Comparison of ENCODE assay signal across 9 mouse cellular contexts in the genomic region with DNA sequence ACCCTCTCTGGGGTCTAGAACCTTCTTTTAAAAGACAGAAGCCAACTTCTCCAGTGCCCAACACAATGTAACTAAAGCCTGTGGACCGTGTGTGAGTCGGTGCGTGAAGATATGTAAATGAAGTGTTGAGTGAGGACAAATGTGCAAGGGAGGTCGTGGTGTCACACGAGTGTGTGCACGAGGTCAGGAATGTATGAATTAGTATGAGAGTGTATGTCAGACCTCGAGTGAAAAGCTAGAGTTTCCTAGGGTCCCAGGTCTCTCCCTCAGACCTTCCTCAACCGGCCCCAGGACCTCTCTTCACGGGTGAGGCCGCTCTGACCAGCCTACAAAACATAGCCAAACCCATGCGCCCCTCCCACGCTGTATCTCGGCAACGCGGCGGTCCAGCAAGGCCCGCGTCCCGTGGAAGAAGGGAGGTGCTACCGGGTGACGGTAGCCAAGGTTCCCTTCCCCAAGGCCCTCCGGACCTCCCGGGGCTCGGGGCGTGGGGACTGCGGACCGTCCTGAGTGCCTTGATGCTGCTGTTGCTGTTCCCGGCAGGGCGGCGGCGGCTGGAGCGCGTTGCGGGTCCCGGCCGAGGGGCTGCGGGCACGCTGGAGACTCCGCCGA. TPM values are rescaled to one million over a fixed set of nuclear protein-coding genes. Genes with fewer than 3 reads are reported as not detected.
DNase-seq lines count a peak whose midpoint lies in the region; ATAC-seq and TF ChIP-seq lines count a peak whose summit lies in the region.
"Had no signal": no experiment of that assay in that cellular context is flagged by ENCODE, and none has a peak within 500 bp of the region (broad histone marks: within the 10 kb centered on the region; RNA-seq: fewer than 3 reads in every experiment).

No protein-coding gene starts in this region.

- ATAC-seq in cerebellum, adult (ENCODE audit: insufficient number of reproducible peaks, low FRiP score, low TSS enrichment), result no peak
- no peak for ATAC-seq in hindbrain, embryonic 12.5 days (ENCODE audit: low FRiP score)
- ATAC-seq in midbrain, embryonic 12.5 days (ENCODE audit: low FRiP score, low read depth), result no peak

- H3K4me3 ChIP-seq in testis, adult 2 months (ENCODE audit: control insufficient read depth, low read depth, low read length), result peak overlapping the region; percentile 84
- H3K4me3 ChIP-seq in hindbrain, embryonic 12.5 days, result peak overlapping the region; percentile 61
- peak overlapping the region; percentile 66 for H3K4me3 ChIP-seq in midbrain, embryonic 12.5 days

- no peak for TF ChIP-seq POLR2A in testis, adult 2 months (IDR thresholded peaks at IDR 0.05; ENCODE audit: control insufficient read depth, low read depth, low read length)

- H3K9me3 ChIP-seq in hindbrain, embryonic 12.5 days (replicated peaks), result no peaks in the 10 kb centered on the region
- H3K9me3 ChIP-seq in midbrain, embryonic 12.5 days, result no peaks in the 10 kb centered on the region

- no peak overlapping the region for H3K27ac ChIP-seq in testis, adult 2 months (ENCODE audit: control insufficient read depth, insufficient read depth, low read depth, low read length)
- H3K27ac ChIP-seq in hindbrain, embryonic 12.5 days, result peak overlapping the region; percentile 95
- peak overlapping the region; percentile 96 for H3K27ac ChIP-seq in midbrain, embryonic 12.5 days (replicated peaks)

- peak; percentile 54 for DNase-seq in cerebellum, adult 11 months
- no peak for DNase-seq in testis, postnatal 10 days (ENCODE audit: low spot score)
- DNase-seq in frontal cortex, postnatal 36 days (ENCODE audit: low spot score in 2 of 2), result no peak
- no peak for DNase-seq in layer of hippocampus, adult 9-10 months (ENCODE audit: low spot score)

- peaks cover 11% of the 10 kb centered on the region for H3K27me3 ChIP-seq in testis, adult 2 months (ENCODE audit: control insufficient read depth, insufficient read depth, low read length)
- peaks cover 78% of the 10 kb centered on the region for H3K27me3 ChIP-seq in hindbrain, embryonic 12.5 days
- peaks cover 85% of the 10 kb centered on the region for H3K27me3 ChIP-seq in midbrain, embryonic 12.5 days

- H3K4me1 ChIP-seq in testis, adult 2 months (ENCODE audit: control insufficient read depth, insufficient read depth, low read length), result peaks cover 3% of the 10 kb centered on the region
- peaks cover 32% of the 10 kb centered on the region for H3K4me1 ChIP-seq in hindbrain, embryonic 12.5 days
- peaks cover 33% of the 10 kb centered on the region for H3K4me1 ChIP-seq in midbrain, embryonic 12.5 days

- WGBS in hindbrain, embryonic 12.5 days, result under 1% methylated on average over 38 of the region's 40 CpGs
- WGBS in midbrain, embryonic 12.5 days, result under 1% methylated on average over 40 of the region's 40 CpGs

- H3K9ac ChIP-seq in hindbrain, embryonic 12.5 days, result peak overlapping the region; percentile 85
- H3K9ac ChIP-seq in midbrain, embryonic 12.5 days (replicated peaks), result peak overlapping the region; percentile 84

- no peak for TF ChIP-seq CTCF in testis, adult 2 months (IDR thresholded peaks at IDR 0.05; ENCODE audit: control insufficient read depth, insufficient read depth, insufficient replicate concordance, low read depth, low read length)

- no peaks in the 10 kb centered on the region for H3K36me3 ChIP-seq in testis, adult 2 months (ENCODE audit: control insufficient read depth, insufficient read depth, low read length)
- H3K36me3 ChIP-seq in hindbrain, embryonic 12.5 days, result no peaks in the 10 kb centered on the region
- H3K36me3 ChIP-seq in midbrain, embryonic 12.5 days, result no peaks in the 10 kb centered on the region

- H3K4me2 ChIP-seq in hindbrain, embryonic 12.5 days (replicated peaks), result peak overlapping the region; percentile 69
- peak overlapping the region; percentile 78 for H3K4me2 ChIP-seq in midbrain, embryonic 12.5 days (replicated peaks)

RNA-seq across cellular contexts. Expression of a gene that starts 2.3 kb away (rescaled TPM):
- polyA plus RNA-seq in testis, adult 2 months (2012; rRNA removed), result 24.9 and 27.7 TPM in 2 replicates
- polyA plus RNA-seq in hindbrain, embryonic 12.5 days (2016; fragmentation: Nextera tagmentation; extraction: Ambion mirVana), result 18.1 and 25.0 TPM in 2 replicates
- polyA plus RNA-seq in midbrain, embryonic 12.5 days (2016; fragmentation: Nextera tagmentation; extraction: Ambion mirVana), result 15.7 and 30.2 TPM in 2 replicates
- polyA plus RNA-seq: gonadal fat pad, adult 2 months had no signal

RNA-seq across cellular contexts. Expression of a gene that starts 12.0 kb away (rescaled TPM):
- polyA plus RNA-seq in testis, adult 2 months (2012; rRNA removed), result 0.05 TPM in 1 of 2 replicates, not detected in the other
- 18.3 TPM in 2 replicates for polyA plus RNA-seq in hindbrain, embryonic 12.5 days (2016; fragmentation: Nextera tagmentation; extraction: Ambion mirVana)
- polyA plus RNA-seq in midbrain, embryonic 12.5 days (2016; fragmentation: Nextera tagmentation; extraction: Ambion mirVana), result 14.2 and 21.1 TPM in 2 replicates

RNA-seq across cellular contexts. Expression of a gene that starts 12.3 kb away (rescaled TPM):
- polyA plus RNA-seq in testis, adult 2 months (2012; rRNA removed), result not detected in 2 replicates
- polyA plus RNA-seq in hindbrain, embryonic 12.5 days (2016; fragmentation: Nextera tagmentation; extraction: Ambion mirVana), result 2.8 and 4.0 TPM in 2 replicates
- polyA plus RNA-seq in midbrain, embryonic 12.5 days (2016; fragmentation: Nextera tagmentation; extraction: Ambion mirVana), result 1.7 and 2.6 TPM in 2 replicates
- polyA plus RNA-seq: gonadal fat pad, adult 2 months had no signal

RNA-seq across cellular contexts. Expression of a gene that starts 27.2 kb away (rescaled TPM):
- not detected in 2 replicates for polyA plus RNA-seq in testis, adult 2 months (2012; rRNA removed)
- 0.55 and 0.58 TPM in 2 replicates for polyA plus RNA-seq in hindbrain, embryonic 12.5 days (2016; fragmentation: Nextera tagmentation; extraction: Ambion mirVana)
- polyA plus RNA-seq in midbrain, embryonic 12.5 days (2016; fragmentation: Nextera tagmentation; extraction: Ambion mirVana), result 0.31 and 0.68 TPM in 2 replicates
- polyA plus RNA-seq: gonadal fat pad, adult 2 months had no signal

Comparison
In these comparisons a context has a peak if more than half of its experiments do, and no peak if none do; other contexts are left out.
1. RNA of a gene that starts 12.0 kb away (polyA plus RNA-seq): 18.3 TPM in hindbrain, embryonic 12.5 days and 14.2 to 21.1 TPM in midbrain, embryonic 12.5 days; 0.05 TPM in testis, adult 2 months; every median in the first group is over 10 times any median in the second.
2. Peak in every context shown above with its lines, with median percentiles within 50 percentile points of each other: H3K4me3 ChIP-seq.